ENCODE assay signal across 24 mouse cellular contexts in genomic region chr17:46168768-46169167, GRCm38 (mm10). TPM values are rescaled to one million over a fixed set of nuclear protein-coding genes. Genes with fewer than 3 reads are reported as not detected.
A peak's percentile ranks its signal among the peaks of the same experiment; 100 is the strongest.
DNase-seq lines count a peak whose midpoint lies in the region; ATAC-seq and TF ChIP-seq lines count a peak whose summit lies in the region.
"Had no signal": no experiment of that assay in that cellular context is flagged by ENCODE, and none has a peak within 500 bp of the region (broad histone marks: within the 10 kb centered on the region; RNA-seq: fewer than 3 reads in every experiment).

No protein-coding gene starts in this region.

- no peaks in the 10 kb centered on the region for H3K9me3 ChIP-seq in heart, embryonic 12.5 days (replicated peaks)
- H3K9me3 ChIP-seq in neural tube, embryonic 11.5 days (ENCODE audit: control insufficient read depth, low read length), result no peaks in the 10 kb centered on the region
- H3K9me3 ChIP-seq: embryonic facial prominence, embryonic 10.5 days; G1E; hindbrain, embryonic 15.5 days; limb, embryonic 13.5 days; neural tube, embryonic 13.5 days had no signal

- H3K9ac ChIP-seq in heart, embryonic 12.5 days, result no peak overlapping the region
- H3K9ac ChIP-seq in neural tube, embryonic 11.5 days (ENCODE audit: low read length), result no peak overlapping the region
- H3K9ac ChIP-seq: forebrain, postnatal 0 days; hindbrain, embryonic 15.5 days; neural tube, embryonic 13.5 days had no signal

- no peak for ATAC-seq in heart, embryonic 12.5 days (ENCODE audit: insufficient number of reproducible peaks, low FRiP score)
- no peak for ATAC-seq in neural tube, embryonic 11.5 days (ENCODE audit: insufficient read depth, low FRiP score, low TSS enrichment)
- ATAC-seq: forebrain, postnatal 0 days; Patski had no signal

- intact Hi-C loops in left cerebral cortex, adult 2 months (cut with DNase I), result no loop called here

- peaks cover 93% of the 10 kb centered on the region for H3K36me3 ChIP-seq in heart, embryonic 12.5 days
- H3K36me3 ChIP-seq in neural tube, embryonic 11.5 days (ENCODE audit: control insufficient read depth, insufficient read depth, low read length), result peaks cover 25% of the 10 kb centered on the region

- H3K4me2 ChIP-seq in heart, embryonic 12.5 days, result no peak overlapping the region
- no peak overlapping the region for H3K4me2 ChIP-seq in neural tube, embryonic 11.5 days (ENCODE audit: low read depth)
- H3K4me2 ChIP-seq: hindbrain, embryonic 15.5 days; limb, embryonic 13.5 days; neural tube, embryonic 13.5 days had no signal

- H3K27me3 ChIP-seq in heart, embryonic 12.5 days (replicated peaks), result no peaks in the 10 kb centered on the region
- no peaks in the 10 kb centered on the region for H3K27me3 ChIP-seq in neural tube, embryonic 11.5 days (ENCODE audit: control insufficient read depth, insufficient read depth, low read length)
- H3K27me3 ChIP-seq: CH12.LX; hindbrain, embryonic 15.5 days; limb, embryonic 13.5 days; neural tube, embryonic 13.5 days; Patski had no signal

- WGBS in heart, embryonic 12.5 days, result 70% methylated on average over 5 of the region's 5 CpGs
- 93% methylated on average over 5 of the region's 5 CpGs for WGBS in neural tube, embryonic 11.5 days

- no peak for TF ChIP-seq CTCF in left cerebral cortex, adult 2 months (IDR thresholded peaks at IDR 0.05)

- H3K4me1 ChIP-seq in heart, embryonic 12.5 days (replicated peaks), result peaks cover 25% of the 10 kb centered on the region
- no peaks in the 10 kb centered on the region for H3K4me1 ChIP-seq in neural tube, embryonic 11.5 days (ENCODE audit: control insufficient read depth, insufficient read depth, low read length)
- H3K4me1 ChIP-seq: embryonic facial prominence, embryonic 10.5 days; hindbrain, embryonic 15.5 days; limb, embryonic 13.5 days; neural tube, embryonic 13.5 days had no signal

- peak overlapping the region; percentile 25; the same call in 1 of the 2 replicates for H3K27ac ChIP-seq in heart, embryonic 12.5 days (ENCODE audit: poor library complexity, severe bottlenecking)
- peak overlapping the region; percentile 21; the same call in 1 of the 2 replicates for H3K27ac ChIP-seq in left cerebral cortex, adult 2 months
- H3K27ac ChIP-seq in neural tube, embryonic 11.5 days (ENCODE audit: low read depth, low read length), result no peak overlapping the region
- H3K27ac ChIP-seq: embryonic facial prominence, embryonic 10.5 days; hindbrain, embryonic 15.5 days; layer of hippocampus, adult 2 months; limb, embryonic 13.5 days; neural tube, embryonic 13.5 days had no signal

- H3K4me3 ChIP-seq in heart, embryonic 12.5 days, result no peak overlapping the region
- H3K4me3 ChIP-seq in left cerebral cortex, adult 2 months, result no peak overlapping the region
- no peak overlapping the region for H3K4me3 ChIP-seq in neural tube, embryonic 11.5 days (ENCODE audit: low read depth, low read length)
- H3K4me3 ChIP-seq: embryonic facial prominence, embryonic 10.5 days; hindbrain, embryonic 15.5 days; layer of hippocampus, adult 2 months; limb, embryonic 13.5 days; neural tube, embryonic 13.5 days had no signal

- DNase-seq in heart, postnatal 4 days, result no peak
- no peak for DNase-seq in left cerebral cortex, adult 2 months (ENCODE audit: extremely low spot score in 1 of 2, low spot score in 2 of 2)
- no peak for DNase-seq in left cerebral cortex, adult 11 months (ENCODE audit: low spot score)
- DNase-seq in neural tube, embryonic 11.5 days (ENCODE audit: low spot score), result peak; percentile 4
- no peak for DNase-seq in neural tube, embryonic 10.5 days (ENCODE audit: extremely low spot score, low spot score)
- DNase-seq in kidney, adult 9 months, result no peak
- DNase-seq: adrenal gland, postnatal 36 days; B cell, adult 2 months; forebrain, postnatal 0 days; kidney, postnatal 25 days; lung, adult 2 months; retina, postnatal 1 day; right cerebral cortex, postnatal 25 days; spleen, adult 18-20 months had no signal

RNA-seq across cellular contexts. Expression of gene Gtpbp2, which starts 7.9 kb away (rescaled TPM):
- 34.5 and 39.1 TPM in 2 replicates for polyA plus RNA-seq in heart, embryonic 12.5 days (2016; fragmentation: Nextera tagmentation; extraction: Ambion mirVana)
- total RNA-seq in heart, postnatal 4 days (2021), result 10 to 100 TPM; 78.1 to 84.9 TPM
- 100 to 1,000 TPM; 134 to 140 TPM for total RNA-seq in left cerebral cortex, adult 2 months (2021)
- 23.8 and 27.3 TPM in 2 replicates for polyA plus RNA-seq in neural tube, embryonic 11.5 days (2014; fragmentation: Nextera tagmentation; extraction: Ambion mirVana)

RNA-seq across cellular contexts. Expression of gene Mad2l1bp, which starts 15.4 kb away (rescaled TPM):
- polyA plus RNA-seq in heart, embryonic 12.5 days (2016; fragmentation: Nextera tagmentation; extraction: Ambion mirVana), result 34.0 and 35.6 TPM in 2 replicates
- 10 to 100 TPM; 16.2 to 17.5 TPM for total RNA-seq in heart, postnatal 4 days (2021)
- 10 to 100 TPM; 11.6 to 15.7 TPM for total RNA-seq in left cerebral cortex, adult 2 months (2021)
- polyA plus RNA-seq in neural tube, embryonic 11.5 days (2014; fragmentation: Nextera tagmentation; extraction: Ambion mirVana), result 34.3 and 36.0 TPM in 2 replicates

RNA-seq across cellular contexts. Expression of gene Rsph9, which starts 24.8 kb away (rescaled TPM):
- polyA plus RNA-seq in heart, embryonic 12.5 days (2016; fragmentation: Nextera tagmentation; extraction: Ambion mirVana), result 5.5 and 5.8 TPM in 2 replicates
- 1 to 10 TPM; 1.5 to 2.8 TPM for total RNA-seq in heart, postnatal 4 days (2021)
- total RNA-seq in left cerebral cortex, adult 2 months (2021), result 10 to 100 TPM; 21.7 to 22.0 TPM
- 8.9 and 12.6 TPM in 2 replicates for polyA plus RNA-seq in neural tube, embryonic 11.5 days (2014; fragmentation: Nextera tagmentation; extraction: Ambion mirVana)
- total RNA-seq: G1E; monocyte, adult 5-6 weeks had no signal
- polyA plus RNA-seq: G1E had no signal

RNA-seq across cellular contexts. Expression of gene Polh, which starts 33.7 kb away (rescaled TPM):
- polyA plus RNA-seq in heart, embryonic 12.5 days (2016; fragmentation: Nextera tagmentation; extraction: Ambion mirVana), result 12.5 and 12.7 TPM in 2 replicates
- 10 to 100 TPM; 20.3 to 21.7 TPM for total RNA-seq in heart, postnatal 4 days (2021)
- 1 to 10 TPM; 6.3 to 6.7 TPM for total RNA-seq in left cerebral cortex, adult 2 months (2021)
- 8.9 and 9.5 TPM in 2 replicates for polyA plus RNA-seq in neural tube, embryonic 11.5 days (2014; fragmentation: Nextera tagmentation; extraction: Ambion mirVana)

RNA-seq across cellular contexts. Expression of gene Xpo5, which starts 33.8 kb away (rescaled TPM):
- 29.9 and 32.4 TPM in 2 replicates for polyA plus RNA-seq in heart, embryonic 12.5 days (2016; fragmentation: Nextera tagmentation; extraction: Ambion mirVana)
- total RNA-seq in heart, postnatal 4 days (2021), result 10 to 100 TPM; 26.9 to 28.7 TPM
- total RNA-seq in left cerebral cortex, adult 2 months (2021), result 10 to 100 TPM; 42.1 to 43.3 TPM
- polyA plus RNA-seq in neural tube, embryonic 11.5 days (2014; fragmentation: Nextera tagmentation; extraction: Ambion mirVana), result 68.4 and 73.4 TPM in 2 replicates

Comparison
In these comparisons a context has a peak if more than half of its experiments do, and no peak if none do; other contexts are left out.
1. RNA of gene Rsph9, which starts 24.8 kb away (total RNA-seq): 21.7 to 22.0 TPM in left cerebral cortex, adult 2 months; 1.5 to 2.8 TPM in heart, postnatal 4 days; every median in the first group is over 4 times any median in the second.